Mouse (Mus musculus) left cerebral cortex, postnatal 14 days (tissue): ENCODE data around the gene Dph6. TPM values are rescaled to one million over a fixed set of nuclear protein-coding genes. Genes with fewer than 3 reads are reported as not detected.
"Not testable (repeated sequence)": the region's sequence is repeated elsewhere in the genome, so short reads cannot be mapped to it uniquely, and the experiment has no call there.

Experiments
- DNase-seq, 2 experiments: peaks; one replicate each; pipeline ENCODE4 v3.0.0; 2021 to 2022; ENCODE audit warnings: low spot score in 2 of 2, mixed read lengths in 1 of 2
- intact Hi-C: fragments of 180-260 bp; cut with DNase I; formaldehyde crosslinking; loops from one replicate; pipeline ENCODE4 v1.15.1; 2025
- long read RNA-seq, 2 experiments: library from polyadenylated mRNA; stranded (forward); transcript quantifications; one replicate each; pipeline ENCODE4 v2.0.0; 2021
- total RNA-seq, 2 experiments: library from RNA; stranded (reverse); gene quantifications; 2 replicates each; pipeline ENCODE4 v1.2.3; 2021

Gene Dph6
- total RNA-seq: 10 to 100 TPM; 15.8 to 15.9 TPM
- long read RNA-seq, experiment 1, transcript Dph6-203 (9 exons, 2,734 nt): major isoform, 11 of 18 reads
- long read RNA-seq, experiment 1, partial matches to known transcripts: 1 of 18 reads
- long read RNA-seq, experiment 1, other reads (novel, unspliced or antisense): 4 of 18 reads
- long read RNA-seq, experiment 2, transcript Dph6-203 (9 exons, 2,734 nt): major isoform, 12 of 16 reads
- long read RNA-seq, experiment 2, partial matches to known transcripts: 0 of 16 reads
- long read RNA-seq, experiment 2, other reads (novel, unspliced or antisense): 0 of 16 reads

DNA sequence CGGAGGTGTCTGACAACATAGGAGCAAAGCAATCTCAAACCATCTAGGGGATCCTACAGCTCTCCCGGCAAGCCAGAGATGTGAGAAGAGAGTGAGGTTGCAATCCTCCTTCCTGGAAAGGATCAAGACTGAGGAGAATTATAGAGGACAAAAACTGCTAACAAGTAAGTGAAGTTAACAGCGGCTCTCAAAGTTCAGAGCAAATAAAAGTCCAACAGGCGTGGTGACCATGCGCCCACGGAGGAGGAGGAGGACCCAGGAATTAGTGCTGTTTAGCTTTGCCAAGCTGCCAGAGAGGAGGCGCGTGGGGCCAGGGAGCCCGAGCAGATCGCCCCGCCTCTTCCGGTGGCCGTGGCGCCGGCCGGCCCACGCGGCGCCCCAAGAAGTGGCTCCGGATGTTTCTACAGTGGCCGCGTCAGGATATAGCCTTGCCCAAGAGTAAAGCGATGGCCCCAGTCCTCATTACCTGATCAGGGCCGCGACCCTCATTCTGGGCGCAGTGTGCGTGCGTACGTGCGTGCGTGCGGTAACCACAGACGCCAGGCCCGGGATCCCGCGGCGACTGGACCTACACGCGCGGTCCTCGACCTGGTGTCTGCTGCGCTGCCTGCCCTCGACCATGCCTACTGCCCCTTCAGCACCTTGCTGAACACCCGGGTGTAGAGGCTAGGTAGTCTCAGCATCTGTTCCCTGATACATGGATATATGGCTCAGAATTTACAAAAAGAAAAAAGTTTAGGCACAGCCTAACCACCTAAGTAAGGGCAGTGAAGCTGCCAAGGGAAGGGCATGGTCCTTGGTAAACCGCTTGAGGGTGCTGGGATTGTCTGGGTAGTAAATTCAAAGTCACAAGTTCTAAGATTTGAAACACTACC, at the start of gene Dph6:
Gene Dph6 (minus strand): TSS at position 600 of the 875 bp plus-strand sequence.
- DNase-seq: peak; percentile 81 to 83
- intact Hi-C loops: no loop called here

DNA sequence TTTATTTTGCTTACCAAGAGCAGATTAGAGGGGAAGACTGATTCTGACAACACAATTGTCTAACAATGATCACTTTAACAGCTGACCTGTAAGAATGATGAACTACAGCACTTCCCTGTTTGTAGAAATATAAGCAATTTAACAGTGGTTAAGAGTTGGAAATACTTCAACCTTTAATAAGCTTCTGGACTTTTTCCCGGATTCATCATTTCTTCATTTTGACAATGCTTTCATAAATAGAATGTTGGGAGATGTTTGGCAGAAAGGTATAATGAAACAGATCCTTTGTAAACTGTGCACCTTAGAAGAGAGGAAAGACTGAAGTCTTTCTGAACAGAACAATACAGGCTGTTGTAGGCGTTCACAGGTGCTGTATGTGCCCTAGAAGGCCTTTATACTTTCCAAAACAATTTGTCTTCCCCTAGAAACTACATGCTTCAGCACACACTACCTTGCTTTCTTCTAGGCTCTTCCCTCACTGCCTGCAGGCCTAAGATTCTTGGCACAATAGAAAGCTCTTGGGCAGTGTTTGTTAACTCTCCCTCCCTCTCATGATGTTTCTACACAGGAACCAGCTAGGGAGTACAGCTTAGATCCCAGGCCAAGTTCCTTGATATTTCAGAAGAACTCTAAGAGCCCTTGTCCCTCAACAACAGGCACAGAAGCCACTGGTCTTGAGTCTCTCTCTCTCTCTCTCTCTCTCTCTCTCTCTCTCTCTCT, 46.4 kb upstream of the Dph6 start:
- DNase-seq: no peak

DNA sequence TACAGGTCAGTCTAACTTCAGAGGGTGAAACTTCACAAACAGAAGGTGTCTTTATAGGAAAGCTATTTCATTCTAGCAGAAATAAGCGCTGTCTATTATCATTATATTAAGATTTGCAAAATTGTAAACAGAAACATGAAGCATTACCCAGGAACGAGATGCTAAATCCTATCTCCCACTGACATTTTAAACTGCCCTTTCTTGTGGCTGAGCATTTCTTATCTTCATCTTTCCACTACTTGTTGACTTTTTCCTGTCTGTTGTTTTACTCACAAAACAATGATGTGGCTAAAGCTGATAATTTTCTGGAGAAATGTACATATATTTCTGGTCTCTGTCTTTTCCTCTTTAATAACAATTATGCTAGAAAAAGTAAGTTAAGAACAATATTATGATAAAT, 36.8 kb upstream of the Dph6 start:
- intact Hi-C loops: no loop called here
- no peak for DNase-seq

More for the DNA sequence above, 46.4 kb upstream of the Dph6 start:
- intact Hi-C loops: no loop called here

DNA sequence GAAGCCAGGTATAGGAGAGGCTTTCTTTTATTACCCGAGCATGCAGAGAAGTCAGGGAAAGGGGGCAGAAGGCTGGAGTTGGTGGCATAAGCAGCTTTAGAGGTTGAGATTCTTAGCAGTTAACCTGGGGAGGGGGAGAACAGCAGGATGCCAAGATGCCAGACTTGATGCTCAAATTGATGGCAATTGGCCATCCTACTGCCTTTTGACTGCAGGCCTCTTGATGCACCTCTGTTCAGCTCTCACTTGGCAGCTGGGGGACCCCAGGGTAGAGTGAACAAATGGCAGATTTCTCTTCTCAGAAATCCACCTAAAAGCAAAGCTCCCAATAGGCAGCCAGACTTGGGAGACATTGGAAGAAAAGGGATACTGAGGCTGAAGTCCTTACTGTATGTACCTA, 32.7 kb upstream of the Dph6 start:
- intact Hi-C loops: no loop called here
- DNase-seq: no peak

DNA sequence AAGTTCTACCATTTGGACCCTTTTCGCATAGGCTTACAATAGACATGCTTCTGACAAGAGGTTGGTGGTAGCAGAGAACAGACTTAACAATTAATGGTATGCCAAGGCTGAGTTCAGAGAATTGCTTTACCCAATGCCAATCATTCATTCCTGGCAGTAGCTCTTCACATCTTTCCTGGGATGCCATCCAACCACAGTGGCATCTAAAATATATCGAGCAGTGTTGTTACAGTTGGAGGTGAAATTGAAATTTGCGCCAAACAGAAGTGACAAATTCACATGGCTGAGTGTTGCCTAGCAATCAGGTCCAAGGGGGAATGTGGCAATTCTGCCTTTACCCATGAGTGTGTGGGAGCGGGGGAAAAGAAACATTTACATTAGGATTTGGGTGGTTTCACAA, 32.3 kb upstream of the Dph6 start:
- intact Hi-C loops: no loop called here

DNA sequence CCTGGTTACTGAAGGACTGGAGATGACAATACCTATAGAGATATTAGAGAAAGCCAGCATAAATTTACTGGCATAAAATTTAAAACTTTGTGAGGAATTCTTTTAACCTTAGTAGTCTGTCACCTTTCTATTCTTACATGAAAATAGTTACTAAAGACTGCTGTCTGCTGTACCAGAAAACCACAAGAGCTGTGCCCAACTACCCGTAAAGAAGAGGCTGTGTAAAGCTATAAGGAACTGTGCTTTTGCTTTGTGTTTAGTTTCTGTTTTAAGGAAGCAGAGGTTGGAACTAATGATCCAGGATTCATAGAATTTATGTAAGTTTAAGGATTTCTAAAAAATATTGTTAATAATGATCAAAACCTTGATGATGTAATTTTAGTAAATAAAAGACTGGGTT, 19.1 kb upstream of the Dph6 start:
- intact Hi-C loops: no loop called here
- no peak for DNase-seq

More for the DNA sequence above, 32.3 kb upstream of the Dph6 start:
- DNase-seq: peak; percentile 9 to 46

DNA sequence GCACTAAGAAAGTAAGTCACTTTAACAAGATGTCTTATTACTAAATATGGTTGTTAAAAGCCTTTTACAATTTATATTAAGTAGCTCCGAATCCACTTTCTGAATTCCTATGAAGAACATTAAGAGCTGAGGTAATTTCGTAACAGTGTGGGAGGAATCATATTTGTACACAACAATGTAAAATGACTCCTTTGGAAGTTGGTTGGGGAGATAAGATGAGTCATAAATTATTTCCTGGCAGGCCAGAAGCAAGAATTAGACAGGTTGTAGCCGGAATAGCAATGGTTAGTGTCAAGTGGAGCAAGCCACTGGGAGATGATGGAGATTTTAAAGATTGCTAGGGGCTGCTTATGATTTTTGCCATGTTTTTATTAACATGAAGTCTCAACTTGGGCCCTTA, 16.2 kb upstream of the Dph6 start:
- intact Hi-C loops: no loop called here
- DNase-seq: no peak

DNA sequence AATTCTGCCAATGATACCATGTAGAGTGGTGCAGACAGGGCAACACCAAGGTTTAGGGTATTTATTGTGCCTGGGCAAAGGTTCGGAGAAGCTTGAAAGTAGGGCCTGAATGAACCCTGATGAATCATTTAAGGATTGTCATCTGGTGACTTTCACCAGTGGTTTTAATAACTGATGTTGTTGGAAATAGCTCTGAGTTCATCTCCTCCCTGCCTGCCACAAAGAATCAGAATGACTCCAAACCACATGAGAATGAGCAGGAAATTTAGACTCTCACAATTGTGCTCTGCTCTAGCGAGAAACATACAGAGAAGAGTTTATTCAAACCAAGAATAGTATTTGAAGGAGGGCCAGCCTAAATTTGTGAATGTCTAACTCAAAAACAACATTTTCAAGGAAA, 4.2 kb upstream of the Dph6 start:
- intact Hi-C loops: no loop called here
- DNase-seq: no peak

DNA sequence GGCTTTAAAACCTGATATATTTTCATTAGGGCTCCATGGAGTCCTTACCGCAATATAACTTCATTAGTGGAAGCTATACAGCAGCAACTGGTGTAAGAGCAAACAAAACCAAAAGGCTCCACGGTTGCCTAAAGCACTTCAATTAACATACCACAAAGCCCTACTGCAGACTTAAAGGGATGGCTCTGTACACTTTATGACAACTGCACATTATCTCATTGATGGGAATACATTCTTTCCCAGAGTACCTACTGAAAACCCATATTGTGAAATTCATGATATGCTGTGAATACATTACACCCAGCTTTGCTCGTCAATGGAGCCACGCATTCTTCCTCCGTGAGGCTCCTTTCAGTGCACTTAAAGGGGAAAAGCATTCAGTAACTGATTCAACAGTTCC, 8.5 kb downstream of the Dph6 start:
- intact Hi-C loops: no loop called here
- DNase-seq: no peak

DNA sequence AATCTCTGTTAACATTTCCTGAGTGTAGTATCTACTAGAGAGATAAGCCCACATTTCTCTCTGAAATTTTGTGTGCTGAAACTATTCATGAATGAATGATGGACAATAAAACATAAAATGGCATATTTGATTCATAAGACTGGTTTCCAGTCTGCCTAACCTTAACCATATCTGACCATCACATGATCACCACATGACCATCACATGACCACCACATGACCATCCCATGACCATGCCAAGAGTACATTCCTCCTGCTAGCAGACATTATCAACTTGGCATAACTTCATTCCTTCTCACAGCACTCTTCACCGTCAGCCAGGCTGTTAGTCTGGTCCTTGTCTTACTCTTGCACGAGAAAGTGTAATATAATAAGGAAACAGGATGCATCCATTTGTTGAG, 10.9 kb downstream of the Dph6 start:
- DNase-seq: no peak
- intact Hi-C loops: no loop called here

DNA sequence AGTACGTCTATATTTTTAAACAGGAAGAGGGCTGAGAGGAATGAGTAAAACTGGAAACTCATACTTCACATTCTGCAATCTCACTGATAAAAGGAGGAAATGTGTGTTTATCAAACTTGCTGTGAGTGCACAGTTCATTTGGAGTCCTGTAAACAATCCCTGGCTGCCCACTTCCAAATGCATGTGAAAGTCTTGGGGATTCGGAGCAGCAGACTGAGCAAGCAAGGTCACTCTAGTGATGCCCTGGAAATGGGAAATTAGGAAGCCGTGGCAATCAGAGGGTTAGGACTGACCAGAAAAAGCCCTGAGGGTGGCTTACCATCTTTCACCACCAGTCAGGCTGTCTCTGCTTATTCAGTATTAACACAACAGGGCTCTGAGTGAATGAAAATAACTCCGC, 30.1 kb downstream of the Dph6 start:
- DNase-seq: no peak
- intact Hi-C loops: loop anchor here (5.0 to 10.0 kb wide), 4 partner anchors 360 to 1478 kb away; no protein-coding TSS in a partner anchor

DNA sequence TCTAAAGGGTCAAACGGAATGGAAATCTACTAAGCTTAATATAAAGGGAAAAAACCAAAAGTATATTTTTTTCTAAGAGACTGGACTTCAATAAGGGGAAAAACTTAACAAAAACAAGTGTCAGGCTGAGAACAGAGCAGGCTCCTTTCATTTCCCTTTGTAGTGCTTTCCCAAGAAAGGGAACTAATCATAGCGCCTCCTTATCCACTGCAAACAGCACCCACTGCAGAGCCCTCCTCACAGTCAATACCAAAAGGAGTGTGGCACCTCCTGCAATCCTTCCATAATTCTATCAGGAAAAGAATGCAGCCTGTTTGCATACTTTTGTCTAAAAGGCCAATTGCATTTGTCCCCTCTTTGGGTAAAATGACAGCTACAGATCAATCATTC, 32.2 kb downstream of the Dph6 start:
- intact Hi-C loops: loop anchor here (5.0 to 10.0 kb wide), 4 partner anchors 358 to 1480 kb away; no protein-coding TSS in a partner anchor
- DNase-seq: peak in 1 of 2 experiments; percentile 9

DNA sequence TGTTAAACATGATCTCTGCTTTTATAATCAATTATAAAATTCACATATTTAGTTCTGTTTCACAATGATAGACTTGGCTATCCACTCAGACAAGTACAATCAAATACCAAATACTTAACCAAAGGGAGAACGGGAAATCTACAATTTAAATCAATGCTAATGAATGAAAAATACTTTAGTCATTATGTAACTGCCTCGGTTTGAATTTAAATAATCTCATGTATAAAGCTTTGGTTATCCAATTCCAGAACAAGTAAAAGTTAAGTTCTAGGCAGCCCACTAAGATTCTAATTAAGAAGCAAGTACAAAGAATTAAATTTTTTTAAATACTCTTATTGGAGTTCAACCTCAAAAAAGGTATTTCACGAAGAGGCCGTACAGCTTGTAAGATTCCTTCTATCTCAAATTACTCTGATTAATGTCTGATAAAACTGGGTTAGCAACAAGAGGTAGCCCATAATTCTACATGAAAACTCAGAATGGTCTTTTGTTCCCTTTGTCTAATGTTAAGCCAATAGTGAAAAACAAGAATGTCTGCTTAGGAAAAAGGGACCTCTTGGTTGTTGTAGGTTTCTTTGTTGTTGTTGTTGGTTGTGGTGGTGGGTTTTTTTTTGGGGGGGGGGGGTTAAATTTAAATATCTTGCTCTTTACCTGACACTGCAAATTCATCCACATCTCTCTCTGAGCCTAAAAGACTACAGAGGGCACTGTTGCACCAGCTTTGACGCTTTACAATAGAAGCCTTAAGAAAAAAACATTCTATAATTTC, 32.8 kb downstream of the Dph6 start:
- peak; percentile 15 to 48 for DNase-seq
- intact Hi-C loops: loop anchor here (5.0 to 10.0 kb wide), 4 partner anchors 357 to 1480 kb away; no protein-coding TSS in a partner anchor

DNA sequence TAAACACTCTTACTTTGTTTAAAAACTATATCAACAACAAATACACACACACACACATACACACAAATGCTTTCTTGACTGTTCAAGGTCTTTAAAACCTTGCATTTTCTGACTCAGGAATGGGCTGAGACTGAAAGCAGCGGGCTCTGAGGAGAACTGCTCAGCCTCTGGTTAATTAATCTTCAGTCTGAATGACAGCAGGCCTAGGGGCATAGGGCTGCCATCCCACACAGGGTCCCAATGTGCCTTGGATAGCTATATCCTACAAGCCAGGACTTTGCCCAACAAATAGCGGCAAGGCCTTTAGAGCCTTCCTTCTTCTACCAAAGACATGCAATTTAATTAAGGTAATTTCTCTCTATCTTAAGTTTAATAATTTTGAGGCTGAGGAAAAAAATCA, 43.2 kb downstream of the Dph6 start:
- no peak for DNase-seq
- intact Hi-C loops: no loop called here

DNA sequence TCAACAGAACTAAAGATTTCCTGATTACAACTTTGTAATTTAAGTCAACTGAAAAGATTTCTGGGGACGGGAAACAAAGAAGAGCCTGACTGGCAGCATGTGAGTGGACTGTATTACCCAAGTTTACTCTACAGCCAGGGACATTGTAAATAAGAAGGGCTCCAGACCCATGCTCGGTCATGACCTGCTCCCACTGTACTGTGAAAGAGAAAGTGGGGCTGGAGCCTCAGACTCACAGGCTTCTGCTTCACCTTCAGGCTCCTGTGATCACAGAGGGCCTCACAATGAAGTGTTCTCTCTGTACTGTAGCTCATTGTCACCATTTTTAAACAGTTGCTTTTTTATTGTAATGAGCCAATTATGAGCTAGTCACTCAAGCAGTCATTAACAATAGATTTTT, 44.7 kb downstream of the Dph6 start:
- intact Hi-C loops: no loop called here
- DNase-seq: no peak

DNA sequence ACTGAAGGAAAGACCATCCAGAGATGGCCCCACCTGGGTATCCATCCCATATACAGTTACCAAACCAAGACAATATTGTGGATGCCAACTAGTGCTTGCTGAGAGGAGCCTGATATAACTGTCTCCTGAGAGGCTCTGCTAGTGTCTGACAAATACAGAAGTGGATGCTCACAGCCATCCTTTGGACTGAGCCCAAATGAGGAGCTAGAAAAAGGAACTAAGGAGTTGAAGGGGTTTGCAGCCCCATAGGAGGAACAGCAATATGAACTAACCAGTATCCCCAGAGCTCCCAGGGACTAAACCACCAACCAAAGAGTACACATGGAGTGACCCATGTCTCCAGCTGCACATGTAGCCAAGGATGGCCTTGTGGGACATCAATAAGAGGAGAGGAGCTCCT, 49.6 kb downstream of the Dph6 start:
- intact Hi-C loops, DNase-seq: not testable (repeated sequence)

DNA sequence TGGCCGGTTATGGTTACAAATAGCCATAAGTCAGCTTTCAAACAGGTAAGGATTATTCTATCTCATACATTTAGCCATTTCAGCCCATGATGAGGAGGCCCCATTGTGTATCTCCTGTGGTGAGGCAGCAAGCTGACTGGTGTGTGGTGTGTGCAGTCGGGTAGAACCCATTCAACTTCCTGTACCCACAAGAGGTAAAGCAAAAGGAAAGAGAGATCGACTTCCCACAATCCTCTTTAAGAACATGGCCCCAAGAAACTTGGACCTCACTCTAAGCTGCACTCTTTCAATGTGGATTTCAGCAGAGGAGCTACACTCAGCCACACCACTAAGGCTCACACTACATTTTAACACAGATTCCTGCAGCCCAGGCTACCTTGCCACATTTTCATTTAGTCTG, 53.6 kb downstream of the Dph6 start:
- no peak for DNase-seq
- intact Hi-C loops: no loop called here

DNA sequence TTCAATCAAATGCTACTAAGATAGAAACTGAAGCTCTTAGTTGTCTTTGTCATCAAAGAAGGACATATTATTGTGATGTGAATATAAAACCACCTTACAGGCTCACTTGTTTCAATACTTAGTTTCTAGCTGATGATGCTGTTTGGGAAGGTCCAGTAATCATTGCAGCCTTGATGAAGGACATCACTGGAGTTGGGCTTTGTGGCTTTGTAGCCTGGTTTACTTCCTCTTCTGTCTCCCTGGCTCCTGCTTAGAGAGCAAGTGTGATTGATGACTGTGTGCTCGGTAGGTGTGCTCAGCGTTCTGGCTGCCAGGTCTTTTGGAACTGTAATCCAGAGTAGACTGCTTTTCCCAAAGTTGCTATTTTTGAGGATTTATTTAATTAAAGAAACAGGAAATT, 55.0 kb downstream of the Dph6 start:
- DNase-seq: no peak
- intact Hi-C loops: no loop called here

DNA sequence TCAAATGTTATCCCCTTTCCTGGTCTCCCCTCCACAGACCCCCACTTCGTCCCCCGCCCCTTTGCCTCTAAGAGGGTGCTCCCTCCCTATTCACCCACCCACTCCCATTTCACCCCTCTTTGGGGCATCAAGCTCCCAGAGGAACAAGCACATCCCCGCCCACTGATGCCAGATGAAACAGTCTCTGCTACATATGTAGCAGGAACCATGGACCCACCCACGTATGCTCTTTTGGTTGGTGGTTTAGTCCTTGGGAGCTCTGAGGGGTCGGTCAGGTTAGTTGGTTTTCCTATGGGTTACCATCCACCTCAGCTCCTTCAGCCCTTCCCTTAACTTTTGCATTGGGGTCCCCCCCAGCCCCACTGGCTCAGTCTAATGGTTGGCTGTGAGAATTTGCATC, 61.4 kb downstream of the Dph6 start:
- intact Hi-C loops: no loop called here

More for the DNA sequence above, 61.4 kb downstream of the Dph6 start:
- DNase-seq: peak in 1 of 2 experiments; percentile 10
